Mouse (Mus musculus) urinary bladder, postnatal 25 days (tissue): ENCODE data around the gene Eml4.

Experiments used
- DNase-seq: peaks from one replicate; pipeline ENCODE4 v3.0.0; 2022; ENCODE audit warnings: low spot score

The Eml4 gene

DNA sequence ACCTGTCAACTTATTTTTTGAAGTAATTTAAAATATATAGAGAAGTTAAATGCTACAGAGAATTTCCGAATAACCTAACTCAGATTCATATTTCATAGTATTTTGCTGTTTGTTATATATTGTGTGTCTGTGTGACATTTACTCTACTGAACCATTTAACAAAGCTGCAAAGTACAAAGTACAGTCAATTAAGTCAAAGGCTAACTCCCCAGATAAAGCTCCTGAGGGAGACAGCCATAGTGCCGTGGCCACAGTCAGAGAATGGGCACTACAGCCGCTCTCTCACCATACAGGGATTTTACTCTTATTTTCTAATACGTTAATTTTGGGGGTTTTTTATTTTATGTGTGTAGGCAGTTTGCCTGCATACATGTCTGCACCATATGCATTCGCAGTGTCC is 32.0 kb downstream of the Eml4 start:
- no peak for DNase-seq

DNA sequence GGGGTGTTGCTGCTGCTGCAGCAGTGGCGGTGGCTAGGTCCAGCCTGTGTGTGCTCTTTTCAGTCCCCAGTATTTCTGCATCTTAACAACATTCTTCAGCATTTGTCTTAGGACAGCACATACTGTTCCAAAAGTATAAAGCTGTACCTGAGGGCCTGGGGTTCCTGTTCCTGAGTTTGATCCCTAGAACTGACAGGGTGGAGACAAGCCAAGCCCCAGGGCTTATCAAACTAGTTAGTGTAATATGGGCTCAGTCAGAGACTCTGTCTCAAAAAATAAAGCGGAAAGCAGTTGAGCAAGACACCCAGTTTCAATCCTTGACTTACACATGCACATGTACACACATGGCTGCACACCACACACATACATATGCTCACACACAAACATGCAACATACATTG is 34.2 kb downstream of the Eml4 start:
- no peak for DNase-seq

GRCm38 (mm10) chr17:83387161-83387560 is 36.4 kb downstream of the Eml4 start:
- DNase-seq, result no peak

GRCm38 (mm10) chr17:83394013-83394412 is 43.3 kb downstream of the Eml4 start:
- no peak for DNase-seq

- no peak for DNase-seq
These were observed 46.9 kb downstream of the Eml4 start for GRCm38 (mm10) chr17:83397571-83398100.

- no peak for DNase-seq
These were observed 48.0 kb downstream of the Eml4 start for GRCm38 (mm10) chr17:83398756-83399155.

DNA sequence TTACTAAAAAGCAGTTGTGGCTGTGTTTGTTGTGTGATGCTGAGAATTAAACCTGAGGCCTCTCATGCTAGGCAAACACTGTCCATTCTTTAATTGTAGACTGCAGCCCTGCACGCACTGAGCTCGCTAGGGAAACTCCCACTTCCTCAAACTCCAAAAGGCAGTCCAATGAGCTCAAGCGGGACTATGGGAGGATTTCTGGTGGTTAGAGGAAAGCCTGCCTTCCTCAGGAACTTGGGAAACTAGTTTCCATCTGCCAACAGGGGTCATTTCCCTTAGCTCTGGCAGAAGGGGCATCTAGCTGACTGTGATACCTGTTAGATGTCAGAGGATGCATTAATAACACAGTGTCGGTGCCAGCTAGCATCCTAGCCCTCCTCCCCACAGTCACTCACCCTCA is 79.9 kb downstream of the Eml4 start:
- DNase-seq, result no peak

GRCm38 (mm10) chr17:83443406-83443805 is 92.7 kb downstream of the Eml4 start:
- no peak for DNase-seq

DNA sequence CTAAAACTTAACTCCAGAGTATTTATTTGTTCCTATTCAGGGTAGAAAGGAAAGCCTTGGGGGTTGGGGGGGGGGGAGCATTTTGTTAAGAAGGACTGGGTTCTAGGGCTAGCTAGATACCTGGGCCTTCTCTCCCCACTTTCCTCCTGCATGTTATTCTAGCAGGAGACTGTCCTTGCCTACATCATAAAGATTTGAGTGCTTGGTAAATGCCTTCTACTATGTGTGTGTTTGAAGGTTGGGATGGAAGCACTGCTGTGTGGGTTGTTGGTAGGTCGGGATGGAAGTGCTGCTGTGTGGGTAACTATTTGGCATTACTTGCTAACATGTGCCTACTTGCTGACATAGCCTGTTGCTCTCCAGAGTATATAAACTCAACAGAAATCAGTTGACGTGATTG is 98.9 kb downstream of the Eml4 start:
- DNase-seq, result no peak

DNA sequence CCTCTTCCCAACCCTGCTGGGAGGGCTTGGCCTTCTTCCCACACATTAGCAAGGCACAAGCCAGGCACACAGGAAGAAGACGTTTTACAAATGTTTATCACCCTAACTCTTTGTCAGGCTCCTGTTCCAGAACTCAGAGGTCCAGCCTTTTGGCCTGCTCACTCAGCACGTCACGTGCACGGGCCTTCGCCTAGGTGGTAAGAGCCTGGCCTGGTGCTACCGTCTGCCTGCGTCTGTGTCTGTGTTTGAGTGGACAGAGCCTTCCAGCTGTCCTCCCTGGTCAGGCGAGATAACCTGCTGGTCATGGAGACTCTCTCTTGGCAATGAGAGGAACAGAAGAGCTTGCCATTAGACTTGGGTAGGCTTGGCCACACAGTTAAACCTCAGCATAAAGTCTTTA is 100.6 kb downstream of the Eml4 start:
- DNase-seq, result no peak

DNA sequence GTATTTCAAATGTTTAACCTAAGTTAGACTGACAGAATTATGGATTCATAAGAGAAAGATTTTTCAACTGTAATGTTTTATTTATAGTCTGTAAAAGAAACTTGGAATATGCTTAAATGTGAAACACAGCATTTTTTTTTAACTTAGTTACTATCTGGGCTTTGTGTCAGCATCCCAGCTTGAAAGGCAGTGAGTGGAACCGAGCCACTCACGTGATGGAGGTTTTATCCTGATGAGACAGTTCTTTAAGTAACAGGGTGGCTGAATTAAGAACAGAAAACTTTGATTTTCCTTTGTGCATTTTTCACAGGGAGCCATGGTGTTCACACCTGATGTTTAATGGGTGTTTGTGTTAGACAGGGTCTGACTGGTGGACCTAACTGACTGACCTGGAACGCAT is 101.1 kb downstream of the Eml4 start:
- no peak for DNase-seq

- no peak for DNase-seq
These were observed 101.7 kb downstream of the Eml4 start for GRCm38 (mm10) chr17:83452451-83452850.

- DNase-seq, result no peak
These were observed 102.9 kb downstream of the Eml4 start for GRCm38 (mm10) chr17:83453587-83453986.

DNA sequence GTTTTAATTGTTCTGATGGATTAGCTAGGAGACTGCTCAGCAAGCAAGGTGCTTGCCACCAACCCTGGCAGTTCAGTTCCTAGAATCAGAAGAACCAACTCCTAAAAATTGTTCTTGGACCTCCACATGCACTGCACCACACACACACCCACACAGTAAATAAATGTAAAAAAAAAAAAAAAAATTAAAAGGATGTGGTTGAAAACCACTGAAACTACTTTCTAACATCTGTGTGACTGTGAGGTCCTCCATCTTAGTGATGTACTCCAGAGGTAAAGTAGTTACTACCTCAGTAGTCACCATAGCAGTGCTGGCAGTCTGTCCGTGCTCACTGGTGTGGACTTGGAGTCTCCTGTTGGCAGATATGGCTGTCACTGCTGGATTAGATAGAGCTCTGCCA is 106.5 kb downstream of the Eml4 start:
- DNase-seq, result no peak

- DNase-seq, result no peak
These were observed 115.2 kb downstream of the Eml4 start for GRCm38 (mm10) chr17:83465969-83466368.

DNA sequence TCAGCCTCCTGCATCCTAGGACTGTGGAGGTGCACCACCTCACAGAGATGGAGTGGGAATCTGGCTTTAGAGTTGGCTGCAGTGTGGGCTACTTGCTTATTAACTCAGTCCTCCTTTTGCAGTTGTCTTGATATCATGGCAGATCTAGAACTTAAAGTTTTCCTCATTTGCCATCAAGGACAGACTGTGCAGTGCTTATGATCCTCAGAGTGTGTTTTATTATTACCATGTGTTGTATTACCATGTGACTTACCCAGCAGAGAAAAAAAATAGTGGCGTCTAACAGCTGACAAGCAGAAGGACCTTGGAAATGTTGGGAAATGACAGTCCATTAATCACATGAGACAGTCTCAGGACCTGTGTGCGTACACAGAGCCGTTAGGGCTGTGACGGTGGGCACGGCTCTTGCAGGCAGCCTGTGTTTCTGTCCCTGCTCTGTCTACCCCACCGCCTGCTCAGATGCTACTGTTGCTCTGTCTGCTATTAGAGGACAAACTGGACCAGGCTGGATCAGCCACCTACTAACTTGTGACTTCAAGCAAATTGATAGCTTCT is 116.0 kb downstream of the Eml4 start:
- DNase-seq, result no peak

GRCm38 (mm10) chr17:83469586-83469985 is 118.9 kb downstream of the Eml4 start:
- no peak for DNase-seq

GRCm38 (mm10) chr17:83477089-83477488 is 126.4 kb downstream of the Eml4 start:
- no peak for DNase-seq

DNA sequence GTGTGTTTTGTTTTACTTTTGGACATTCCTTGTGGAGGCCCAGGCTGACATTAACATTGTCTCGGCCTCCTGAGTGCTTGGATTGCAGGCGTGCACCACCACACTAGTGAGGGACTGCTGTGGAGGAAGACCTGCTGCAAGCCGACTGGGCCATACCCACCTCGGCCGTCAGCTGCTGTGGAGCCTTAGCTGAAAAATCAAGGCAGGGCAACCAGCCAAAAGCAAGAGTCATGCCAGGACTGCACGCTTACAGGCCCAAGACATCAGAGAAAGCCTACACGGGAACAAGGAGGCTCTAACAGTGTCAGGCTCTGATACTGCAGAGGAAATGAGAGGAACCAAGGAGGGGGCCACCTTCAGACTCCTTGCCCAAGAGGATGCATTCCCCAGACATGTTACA is 130.8 kb downstream of the Eml4 start:
- no peak for DNase-seq

- DNase-seq, result no peak
These were observed 132.2 kb downstream of the Eml4 start for GRCm38 (mm10) chr17:83482817-83483536.

GRCm38 (mm10) chr17:83483784-83484183 is 133.1 kb downstream of the Eml4 start:
- no peak for DNase-seq

DNA sequence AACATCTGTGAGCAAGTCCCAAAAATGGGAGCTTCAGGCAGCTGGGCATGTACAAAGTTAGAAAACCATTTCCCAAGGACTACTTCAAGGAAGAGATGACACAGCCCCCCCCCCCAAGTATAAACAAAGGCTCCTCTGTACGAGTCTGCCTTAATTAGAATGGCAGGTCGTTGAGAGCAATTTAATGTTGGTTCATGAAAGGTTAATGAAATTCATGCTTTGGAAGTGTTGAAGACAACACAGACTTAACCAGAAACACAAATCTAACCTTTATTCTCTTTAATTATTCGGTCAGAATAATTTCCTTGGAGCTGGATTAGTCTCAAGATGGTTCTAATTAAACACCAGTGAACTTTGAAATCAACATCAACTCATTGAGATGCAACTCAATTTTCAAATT is 137.0 kb downstream of the Eml4 start:
- no peak for DNase-seq

GRCm38 (mm10) chr17:83498889-83499288 is 148.2 kb downstream of the Eml4 start:
- no peak for DNase-seq

- DNase-seq, result no peak
These were observed 149.0 kb downstream of the Eml4 start for GRCm38 (mm10) chr17:83499692-83500091.
